Mouse (Mus musculus): ENCODE measurements around the gene Ppp1r15a.
"Not testable (repeated sequence)": the region's sequence is repeated elsewhere in the genome, so short reads cannot be mapped to it uniquely, and the experiment has no call there.

GRCm38 (mm10) chr7:45516846-45517245 is 9.2 kb downstream of the Ppp1r15a start:
- TF ChIP-seq CTCF (IDR thresholded peaks at IDR 0.05; ENCODE audit: extremely low read depth, insufficient read length, insufficient replicate concordance, low read depth, low read length); POLR2A (IDR thresholded peaks at IDR 0.05; ENCODE audit: low read depth, low read length): not testable (repeated sequence)
